Mouse (Mus musculus): ENCODE results near the gene Dolk. TPM values are rescaled to one million over a fixed set of nuclear protein-coding genes. Genes with fewer than 3 reads are reported as not detected.

Dolk gene
- polyA plus RNA-seq, 1 experiment from 2014 or later = 21.1 TPM

DNA sequence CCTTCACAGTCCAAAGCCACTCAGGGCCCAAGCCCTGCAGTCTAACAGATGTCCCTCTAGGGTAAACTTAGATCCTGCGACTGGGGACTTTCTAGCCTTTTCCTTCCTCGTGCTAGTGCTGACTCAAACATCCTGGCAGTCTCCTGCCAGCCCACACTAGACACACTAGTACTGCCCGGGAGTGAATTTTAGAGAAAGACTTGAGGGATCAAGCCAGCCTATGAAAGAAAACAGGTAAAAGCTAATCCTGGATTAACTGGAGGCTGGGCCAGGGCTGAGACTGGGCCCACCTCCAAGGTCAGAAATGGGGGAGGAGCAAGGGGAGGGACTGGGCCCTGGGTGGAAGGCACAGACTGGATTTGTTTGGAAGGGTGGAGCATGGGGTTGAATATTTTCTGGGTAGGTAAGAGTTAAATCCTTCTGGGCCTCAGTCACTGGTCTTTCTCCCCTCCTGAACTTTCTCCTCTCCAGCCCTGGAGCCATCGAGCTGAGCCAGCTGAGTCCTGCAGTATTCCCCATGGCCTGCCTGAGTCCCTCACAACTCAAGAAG is 19.7 kb downstream of the Dolk start:
- Histone ChIP-seq H3K9ac (ENCODE audit: low read length) (peak overlapping the region; percentile 51; the same call in 1 of the 2 replicates), H3K9me3 (ENCODE audit: control insufficient read depth, low read length) (no peaks in the 10 kb centered on the region), H3K4me1 (replicated peaks; ENCODE audit: control insufficient read depth, insufficient read depth) (peaks cover 18% of the 10 kb centered on the region), H3K36me3 (ENCODE audit: control insufficient read depth, insufficient read depth, low read length) (peaks cover 15% of the 10 kb centered on the region), H3K4me3 (ENCODE audit: low read depth, low read length) (no peak overlapping the region), H3K27me3 (ENCODE audit: control insufficient read depth, insufficient read depth, low read length) (no peaks in the 10 kb centered on the region), H3K27ac (replicated peaks) (peak overlapping the region; percentile 91), H3K4me2 (replicated peaks; ENCODE audit: low read depth) (peak overlapping the region; percentile 36)
- TF ChIP-seq CTCF (IDR thresholded peaks at IDR 0.05; ENCODE audit: low read depth) (no peak; the same call in 1 of the 2 replicates), EP300 (optimal IDR thresholded peaks at IDR 0.05) (peak; percentile 49)
- DNase-seq (ENCODE audit: low spot score) = peak; percentile 84
- peak; percentile 79 for ATAC-seq (ENCODE audit: low FRiP score, low TSS enrichment)
- WGBS = 3% methylated on average over 4 of the region's 4 CpGs

DNA sequence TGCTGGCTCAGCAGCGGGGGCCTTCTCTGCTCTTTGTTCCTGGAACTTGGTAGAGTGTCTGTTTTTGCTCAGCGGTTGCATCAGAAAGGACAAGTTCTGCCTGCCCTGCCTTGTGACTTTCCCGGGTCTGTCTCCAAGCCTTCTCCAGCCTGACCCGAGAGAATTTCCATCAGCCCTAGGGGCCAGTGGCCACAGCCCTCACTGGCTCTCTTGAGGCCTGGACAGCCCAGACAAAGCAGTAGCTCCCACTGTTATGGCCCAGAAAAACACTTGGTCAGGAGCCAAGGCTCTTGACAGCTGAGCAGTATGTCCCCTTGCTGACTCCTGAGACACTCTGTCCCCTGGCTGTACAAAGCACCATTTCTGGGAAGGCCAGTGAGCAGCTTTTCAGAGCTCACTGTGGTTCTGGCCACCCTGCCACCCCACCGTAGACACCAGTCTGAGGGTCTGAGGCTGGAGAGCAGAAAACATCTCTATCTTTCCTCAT is 20.3 kb downstream of the Dolk start, which contains the start of gene Phyhd1:
Gene Phyhd1 (plus strand): TSS at position 437 of the 487 bp plus-strand sequence.
- peak within 1 kb of the TSS; percentile 36 for H3K4me2 ChIP-seq (replicated peaks; ENCODE audit: low read depth)
- H3K9ac ChIP-seq (ENCODE audit: low read length) = peak within 1 kb of the TSS; percentile 51
- H3K4me1 ChIP-seq (replicated peaks; ENCODE audit: control insufficient read depth, insufficient read depth) = peaks cover 18% of the 10 kb centered on the region
- H3K27ac ChIP-seq (replicated peaks) = peak within 1 kb of the TSS; percentile 91
- H3K27me3 ChIP-seq (ENCODE audit: control insufficient read depth, insufficient read depth, low read length) = no peaks in the 10 kb centered on the region
- DNase-seq (ENCODE audit: low spot score) (no peak), ATAC-seq (ENCODE audit: low FRiP score, low TSS enrichment) (peak; percentile 14; the same call in 1 of the 2 replicates)
- TF ChIP-seq EP300 (optimal IDR thresholded peaks at IDR 0.05) (no peak), CTCF (IDR thresholded peaks at IDR 0.05; ENCODE audit: low read depth) (0 out of 2 replicates have a peak, but pooled peaks have one; percentile 17)
- H3K36me3 ChIP-seq (ENCODE audit: control insufficient read depth, insufficient read depth, low read length) = peaks cover 16% of the 10 kb centered on the region
- 29% methylated on average over 5 of the region's 5 CpGs for WGBS
- no peaks in the 10 kb centered on the region for H3K9me3 ChIP-seq (ENCODE audit: control insufficient read depth, low read length)
- H3K4me3 ChIP-seq (ENCODE audit: low read depth, low read length) = no peak within 1 kb of the TSS

DNA sequence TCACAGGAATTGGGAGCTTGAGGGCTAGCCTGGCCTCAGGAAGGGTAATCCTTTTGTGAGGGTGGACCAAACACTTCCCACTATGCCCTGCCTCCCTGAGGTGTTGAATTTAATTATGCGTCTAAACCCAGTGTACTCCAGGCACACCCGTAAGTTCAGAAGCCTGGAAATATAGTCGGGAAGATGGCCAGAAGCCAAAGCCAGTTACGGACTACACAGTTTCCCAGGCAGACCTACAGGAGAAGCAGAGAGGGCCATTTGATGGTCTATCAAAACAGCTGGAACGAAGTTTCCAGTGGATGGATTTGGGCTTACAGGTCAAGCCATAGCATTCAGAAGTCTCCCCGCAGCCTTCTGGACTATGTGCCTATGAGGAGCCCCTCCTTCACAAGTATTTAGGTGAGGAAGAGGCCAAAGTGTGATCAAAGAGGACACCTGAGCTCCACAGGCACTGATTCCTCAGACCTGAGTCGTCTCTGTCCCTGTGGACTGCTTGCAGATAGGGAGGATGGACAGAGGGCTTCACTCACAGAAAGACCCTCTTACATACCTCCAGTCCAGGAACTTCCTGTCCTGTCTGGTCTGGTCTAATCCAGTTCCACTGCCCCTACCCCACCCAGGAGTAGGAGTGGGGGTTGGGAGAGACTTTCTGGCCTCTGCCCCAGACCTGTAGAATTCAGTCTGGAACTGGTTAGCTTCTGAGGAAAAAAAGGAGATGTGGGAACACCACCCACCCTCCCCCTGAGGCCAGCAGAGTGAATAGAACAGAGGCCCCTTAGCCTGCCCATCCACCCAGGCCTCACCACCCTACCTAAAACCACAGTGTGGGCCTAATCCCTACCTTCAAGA is 21.2 kb downstream of the Dolk start:
- Histone ChIP-seq H3K9me3 (ENCODE audit: control insufficient read depth, low read length) (no peaks in the 10 kb centered on the region), H3K36me3 (ENCODE audit: control insufficient read depth, insufficient read depth, low read length) (peaks cover 19% of the 10 kb centered on the region), H3K27me3 (ENCODE audit: control insufficient read depth, insufficient read depth, low read length) (no peaks in the 10 kb centered on the region), H3K4me1 (replicated peaks; ENCODE audit: control insufficient read depth, insufficient read depth) (peaks cover 18% of the 10 kb centered on the region), H3K4me2 (replicated peaks; ENCODE audit: low read depth) (no peak overlapping the region), H3K4me3 (ENCODE audit: low read depth, low read length) (no peak overlapping the region), H3K27ac (replicated peaks) (peak overlapping the region; percentile 91), H3K9ac (ENCODE audit: low read length) (peak overlapping the region; percentile 27; the same call in 1 of the 2 replicates)
- DNase-seq (ENCODE audit: low spot score) = no peak
- no peak for TF ChIP-seq CTCF (IDR thresholded peaks at IDR 0.05; ENCODE audit: low read depth)
- no peak for TF ChIP-seq EP300 (optimal IDR thresholded peaks at IDR 0.05)
- ATAC-seq (ENCODE audit: low FRiP score, low TSS enrichment) = no peak
- WGBS = 39% methylated on average over 7 of the region's 7 CpGs

- H3K4me3 ChIP-seq (ENCODE audit: low read depth, low read length) = no peak overlapping the region
- 78% methylated on average over 6 of the region's 6 CpGs for WGBS
- H3K9me3 ChIP-seq (ENCODE audit: control insufficient read depth, low read length) = no peaks in the 10 kb centered on the region
- H3K36me3 ChIP-seq (ENCODE audit: control insufficient read depth, insufficient read depth, low read length) = peaks cover 19% of the 10 kb centered on the region
- peaks cover 18% of the 10 kb centered on the region for H3K4me1 ChIP-seq (replicated peaks; ENCODE audit: control insufficient read depth, insufficient read depth)
- no peak overlapping the region for H3K9ac ChIP-seq (ENCODE audit: low read length)
- no peak overlapping the region for H3K4me2 ChIP-seq (replicated peaks; ENCODE audit: low read depth)
- H3K27ac ChIP-seq (replicated peaks) = no peak overlapping the region; the same call in 1 of the 2 replicates
- no peaks in the 10 kb centered on the region for H3K27me3 ChIP-seq (ENCODE audit: control insufficient read depth, insufficient read depth, low read length)
- no peak for DNase-seq (ENCODE audit: low spot score)
- no peak for TF ChIP-seq CTCF (IDR thresholded peaks at IDR 0.05; ENCODE audit: low read depth)
- no peak for TF ChIP-seq EP300 (optimal IDR thresholded peaks at IDR 0.05)
- ATAC-seq (ENCODE audit: low FRiP score, low TSS enrichment) = no peak
Observed at GRCm38 (mm10) chr2:30263811-30264210, 22.3 kb downstream of the Dolk start.

GRCm38 (mm10) chr2:30262840-30263441 is 23.2 kb downstream of the Dolk start:
- no peak overlapping the region for H3K4me2 ChIP-seq (replicated peaks; ENCODE audit: low read depth)
- no peaks in the 10 kb centered on the region for H3K9me3 ChIP-seq (ENCODE audit: control insufficient read depth, low read length)
- peaks cover 19% of the 10 kb centered on the region for H3K36me3 ChIP-seq (ENCODE audit: control insufficient read depth, insufficient read depth, low read length)
- no peak overlapping the region for H3K27ac ChIP-seq (replicated peaks)
- 31% methylated on average over 4 of the region's 4 CpGs for WGBS
- H3K4me1 ChIP-seq (replicated peaks; ENCODE audit: control insufficient read depth, insufficient read depth) = peaks cover 18% of the 10 kb centered on the region
- no peak for ATAC-seq (ENCODE audit: low FRiP score, low TSS enrichment)
- H3K4me3 ChIP-seq (ENCODE audit: low read depth, low read length) = no peak overlapping the region
- TF ChIP-seq EP300 (optimal IDR thresholded peaks at IDR 0.05) = no peak
- no peak for TF ChIP-seq CTCF (IDR thresholded peaks at IDR 0.05; ENCODE audit: low read depth)
- H3K9ac ChIP-seq (ENCODE audit: low read length) = no peak overlapping the region
- no peak for DNase-seq (ENCODE audit: low spot score)
- no peaks in the 10 kb centered on the region for H3K27me3 ChIP-seq (ENCODE audit: control insufficient read depth, insufficient read depth, low read length)
